Mouse (Mus musculus) liver, embryonic 14.5 days (tissue): ENCODE results near the gene Lime1.

Experiments used
- CTCF ChIP-seq: IDR thresholded peaks from 2 replicates; pipeline ENCODE4 v1.5.1; 2016; ENCODE audit warnings: antibody characterized with exemption, low read depth, control low read depth
- EP300 ChIP-seq: IDR thresholded peaks from 2 replicates; pipeline ENCODE4 v1.6.1; 2016; ENCODE audit warnings: antibody characterized with exemption, low read depth

DNA sequence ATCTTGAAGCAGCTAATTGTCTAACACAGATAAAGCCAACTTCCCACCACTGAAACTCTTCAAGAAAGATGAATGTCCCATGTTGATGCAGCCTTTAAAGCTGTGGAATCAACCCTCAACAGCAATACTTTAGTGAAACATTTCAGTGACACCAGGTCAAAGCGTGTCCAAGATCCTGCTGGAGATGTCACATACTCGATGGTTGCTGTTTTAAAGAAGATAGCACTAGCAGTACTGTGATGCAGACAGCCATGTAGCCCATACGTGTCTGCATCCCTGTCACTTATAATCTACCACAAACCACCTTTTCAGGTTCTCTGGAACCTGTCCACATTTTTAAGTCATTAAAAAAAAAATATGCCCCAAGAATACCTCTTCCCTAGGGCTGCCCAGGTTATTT lies 23.8 kb downstream of the Lime1 start:
- no peak for TF ChIP-seq CTCF
- no peak for TF ChIP-seq EP300
